Mouse (Mus musculus): ENCODE data around the gene Ccdc117.
A peak's percentile ranks its signal among the peaks of the same experiment; 100 is the strongest.
"Not testable (repeated sequence)": the region's sequence is repeated elsewhere in the genome, so short reads cannot be mapped to it uniquely, and the experiment has no call there.

Ccdc117 gene

GRCm38 (mm10) chr11:5541799-5542481 is at the start of gene Ccdc117:
Ccdc117 (minus strand) TSS chr11:5542187.
- peak; percentile 93 for DNase-seq

GRCm38 (mm10) chr11:5575046-5575445 is 33.1 kb upstream of the Ccdc117 start:
- no peak for DNase-seq

DNA sequence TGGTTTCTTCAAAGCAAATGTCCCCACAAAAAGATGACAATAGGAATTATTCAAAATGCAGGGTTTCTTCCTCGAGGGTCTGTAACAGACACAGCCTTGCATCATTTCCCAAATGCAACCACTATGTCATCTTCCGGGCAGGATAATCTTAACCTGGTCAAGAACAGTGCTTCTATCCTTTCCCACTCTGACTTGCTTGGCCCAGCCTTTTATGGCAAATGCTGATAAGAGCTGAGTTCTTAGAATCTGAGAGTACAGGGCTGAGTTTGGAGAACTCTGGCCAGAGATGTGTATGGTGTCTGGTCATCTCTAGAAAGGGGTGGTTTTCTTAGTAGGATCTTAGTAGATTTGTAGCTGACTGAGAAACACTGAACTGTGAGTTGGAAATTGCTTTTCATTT is 31.8 kb upstream of the Ccdc117 start:
- DNase-seq = no peak

DNA sequence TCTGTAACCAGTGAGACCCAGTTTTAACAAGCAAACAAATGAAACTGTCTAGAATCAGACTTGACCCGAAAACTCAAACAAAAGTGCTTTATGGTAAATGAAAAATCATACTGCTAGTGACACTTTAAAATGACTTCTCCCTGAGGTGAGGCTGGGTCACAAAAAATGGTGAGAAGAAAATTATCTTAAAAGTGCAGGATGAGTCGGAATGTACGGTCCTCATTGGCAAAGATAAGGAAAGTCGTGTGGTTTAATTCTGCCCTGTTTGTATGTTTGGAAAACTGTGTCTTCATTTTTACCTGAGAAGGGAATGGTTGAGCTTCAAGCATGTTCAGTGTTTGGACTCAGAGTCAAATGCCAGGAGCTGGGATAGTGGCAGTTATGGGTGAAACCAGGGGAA is 29.9 kb upstream of the Ccdc117 start:
- no peak for DNase-seq

DNA sequence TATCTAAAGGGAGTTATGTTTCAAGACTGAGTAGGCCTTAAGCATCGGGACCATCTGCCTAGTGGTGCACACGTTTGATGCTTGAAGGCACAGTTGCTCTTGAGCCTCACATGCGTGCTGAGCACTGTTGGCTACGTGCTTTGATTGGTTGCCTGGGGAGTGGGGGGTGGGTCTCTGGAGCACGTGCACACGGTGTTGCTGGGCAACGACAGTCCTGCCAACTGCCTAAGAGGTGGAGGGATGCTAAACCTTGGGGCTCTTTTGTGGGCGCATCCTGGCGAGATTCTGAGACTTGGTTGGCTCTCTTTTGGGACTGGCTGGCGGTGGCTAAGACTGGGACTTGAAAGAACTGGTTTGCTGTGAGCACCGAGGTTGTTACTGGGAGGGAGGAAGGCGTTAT is 27.5 kb upstream of the Ccdc117 start, which contains the start of gene Ankrd36:
Gene Ankrd36 (plus strand): TSS at position 211 of the 400 bp plus-strand sequence.
- DNase-seq = no peak

DNA sequence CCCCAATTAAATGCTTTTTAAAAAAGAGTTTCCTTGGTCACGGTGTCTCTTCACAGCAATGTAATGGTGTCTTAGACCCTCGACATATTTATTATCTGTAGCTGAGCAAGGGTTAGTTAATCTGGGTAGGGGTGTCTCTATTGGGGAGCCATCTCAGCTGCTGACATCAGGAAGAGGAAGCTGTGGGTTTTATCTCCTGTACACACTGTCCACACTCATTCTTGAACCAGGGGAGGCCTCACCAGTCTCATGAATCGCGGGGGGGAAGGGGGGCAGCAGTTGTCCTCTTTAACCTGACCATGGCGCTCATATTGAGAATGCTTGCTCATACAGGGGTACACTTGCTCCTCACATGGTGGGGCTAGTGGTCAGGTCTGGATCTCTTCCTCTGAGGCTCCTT is 26.1 kb upstream of the Ccdc117 start:
- no peak for DNase-seq

- DNase-seq = no peak
Observed at GRCm38 (mm10) chr11:5567654-5568053, 25.7 kb upstream of the Ccdc117 start.

- DNase-seq = no peak
Observed at GRCm38 (mm10) chr11:5566506-5566905, 24.5 kb upstream of the Ccdc117 start.

- no peak for DNase-seq
Observed at GRCm38 (mm10) chr11:5565596-5565995, 23.6 kb upstream of the Ccdc117 start.

DNA sequence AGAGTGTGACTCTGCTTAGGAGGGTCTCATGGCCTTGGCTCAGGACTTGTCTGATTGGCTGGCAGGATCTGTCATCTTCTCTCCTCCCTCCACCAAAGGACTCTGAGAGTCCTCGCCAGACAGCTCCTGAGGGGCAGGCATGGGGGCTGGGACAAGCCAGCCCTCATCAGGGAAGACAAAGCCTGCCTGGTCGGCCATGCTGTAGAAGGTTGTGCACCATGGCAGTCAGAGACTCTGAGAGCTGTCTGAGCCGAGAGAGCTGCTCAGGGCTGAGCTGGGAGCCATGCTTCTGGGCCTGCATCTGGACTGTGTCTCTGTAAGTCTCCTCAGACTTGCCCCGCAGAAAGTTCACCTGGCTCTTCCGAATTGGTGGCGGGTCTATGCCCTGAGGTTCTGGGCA is 21.9 kb upstream of the Ccdc117 start:
- DNase-seq = no peak

GRCm38 (mm10) chr11:5562625-5563268 is 20.8 kb upstream of the Ccdc117 start:
- no peak for DNase-seq

DNA sequence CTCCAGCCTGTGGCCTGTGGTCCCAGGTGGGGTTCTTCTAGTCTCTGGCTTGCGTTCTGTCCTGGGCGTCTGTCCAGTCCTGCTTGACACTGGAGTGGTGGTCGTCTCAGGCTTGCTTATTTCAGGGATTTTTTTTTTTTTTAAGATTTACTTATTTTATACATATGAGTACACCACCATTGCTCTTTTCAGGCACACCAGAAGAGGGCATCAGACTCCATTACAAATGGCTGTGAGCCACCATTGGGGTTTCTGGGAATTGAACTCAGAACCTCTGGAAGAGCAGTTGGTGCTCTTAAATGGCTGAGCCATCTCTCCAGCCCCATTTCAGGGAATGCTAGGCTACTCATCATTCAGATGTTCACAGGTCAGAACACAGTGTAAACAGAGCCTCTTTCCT is 18.3 kb upstream of the Ccdc117 start:
- DNase-seq = no peak

- DNase-seq = no peak
Observed at GRCm38 (mm10) chr11:5551931-5552330, 9.9 kb upstream of the Ccdc117 start.

DNA sequence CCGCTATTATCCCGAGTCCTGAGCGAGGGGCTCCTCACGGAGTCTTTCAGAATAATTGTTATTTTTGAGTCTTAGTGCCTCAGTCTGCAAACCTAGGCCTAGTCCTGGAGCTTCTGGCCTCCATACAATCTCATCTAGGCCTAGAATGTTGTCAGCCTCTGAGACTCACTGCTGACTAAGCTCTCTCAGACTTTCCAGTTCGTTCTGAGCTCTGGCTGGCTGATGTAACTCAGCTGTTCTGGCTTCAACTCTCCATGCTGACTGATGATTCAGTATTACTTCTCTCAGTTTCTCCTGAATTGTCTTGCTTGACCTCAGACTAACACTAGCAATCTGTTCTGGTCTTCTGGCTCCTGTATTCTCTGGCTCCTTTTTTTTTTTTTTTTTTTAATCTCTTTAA is 9.4 kb upstream of the Ccdc117 start:
- no peak for DNase-seq

DNA sequence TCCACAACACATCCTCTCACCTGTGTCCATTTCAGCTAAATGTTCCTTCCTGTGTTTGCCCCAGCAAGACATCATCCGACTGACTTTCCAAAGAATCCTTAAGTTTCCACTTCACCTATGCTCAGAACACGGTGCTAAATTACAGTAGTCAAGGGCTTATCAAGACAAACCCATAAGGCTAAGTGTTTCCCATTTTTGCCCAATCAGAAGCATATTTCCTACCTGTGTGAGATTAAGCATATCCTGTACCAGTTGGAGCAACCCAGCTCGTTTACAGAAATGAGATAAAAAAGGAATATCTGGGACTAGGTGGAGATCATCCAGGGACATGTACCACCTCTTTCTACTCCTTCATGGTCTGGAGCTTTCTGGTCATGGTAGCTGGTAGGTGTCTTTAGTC is 4.7 kb upstream of the Ccdc117 start:
- no peak for DNase-seq

GRCm38 (mm10) chr11:5545457-5545856 is 3.5 kb upstream of the Ccdc117 start:
- no peak for DNase-seq

DNA sequence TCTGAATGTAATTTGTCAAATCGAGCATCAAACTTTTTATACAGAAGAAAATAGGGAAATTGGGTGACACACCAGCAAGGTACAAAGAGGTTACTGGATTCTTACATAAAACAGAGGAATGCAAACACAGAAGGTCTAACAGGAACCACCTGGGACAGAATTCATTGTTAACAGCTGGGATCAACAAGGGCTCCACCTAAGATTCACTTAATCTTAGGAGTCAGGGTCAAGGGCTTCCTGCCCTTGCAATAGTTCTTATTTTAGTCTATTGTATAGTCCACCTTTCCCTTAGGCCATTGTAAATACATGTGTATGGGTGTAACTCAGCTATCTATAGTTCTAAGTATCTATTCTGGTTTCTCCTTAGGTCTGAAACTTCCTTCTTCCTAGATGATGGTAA is 2.7 kb upstream of the Ccdc117 start:
- DNase-seq = not testable (repeated sequence)

DNA sequence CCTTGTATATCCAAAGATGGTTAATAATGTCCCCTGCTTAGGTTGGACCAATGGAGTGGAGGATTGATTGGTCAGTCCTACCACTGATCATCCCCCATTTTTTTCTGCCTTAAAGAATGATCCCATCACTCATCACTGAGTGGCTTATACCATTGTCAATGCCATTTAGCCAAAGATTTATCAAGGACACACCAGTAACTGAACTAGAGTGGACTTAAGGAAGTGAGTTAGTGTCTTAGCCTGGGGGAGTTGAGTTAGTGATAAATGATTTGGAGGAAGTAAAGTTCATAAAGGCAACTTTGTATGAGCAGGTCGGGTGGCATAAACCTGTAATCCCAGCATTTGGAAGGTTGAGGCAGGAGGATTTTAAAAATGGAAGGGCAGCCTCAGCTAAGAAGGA is 1.3 kb upstream of the Ccdc117 start:
- no peak for DNase-seq

- no peak for DNase-seq
Observed at GRCm38 (mm10) chr11:5542482-5543185, 647 bp upstream of the Ccdc117 start.

DNA sequence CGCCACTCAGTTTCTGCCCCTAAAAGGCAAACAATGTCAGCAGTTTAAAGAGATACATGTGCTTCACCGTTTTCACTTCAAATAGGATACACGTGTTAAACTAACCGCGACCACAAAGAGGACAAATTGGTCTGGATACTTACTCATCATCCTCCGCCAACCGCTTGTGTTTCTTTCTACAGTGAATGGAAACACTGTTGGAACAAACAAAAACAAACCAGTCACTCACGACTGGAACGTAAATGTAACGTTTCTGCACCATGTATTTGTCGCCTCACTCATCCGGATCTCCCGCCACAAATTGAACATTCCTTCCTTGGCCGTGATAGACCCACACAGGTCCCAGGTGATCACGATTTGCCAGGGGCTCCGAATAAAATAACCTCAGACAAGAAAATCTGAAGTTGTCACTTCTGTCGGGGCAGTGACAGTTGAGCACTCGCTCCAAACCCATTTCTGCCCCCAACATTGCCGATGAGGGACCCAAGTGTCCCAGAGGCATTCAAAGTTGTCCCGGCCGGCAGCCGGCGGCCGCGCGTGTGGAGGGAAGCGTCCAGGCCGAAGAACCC is 673 bp downstream of the Ccdc117 start:
- DNase-seq = no peak

- DNase-seq = no peak
Observed at GRCm38 (mm10) chr11:5540331-5540730, 1.7 kb downstream of the Ccdc117 start.

DNA sequence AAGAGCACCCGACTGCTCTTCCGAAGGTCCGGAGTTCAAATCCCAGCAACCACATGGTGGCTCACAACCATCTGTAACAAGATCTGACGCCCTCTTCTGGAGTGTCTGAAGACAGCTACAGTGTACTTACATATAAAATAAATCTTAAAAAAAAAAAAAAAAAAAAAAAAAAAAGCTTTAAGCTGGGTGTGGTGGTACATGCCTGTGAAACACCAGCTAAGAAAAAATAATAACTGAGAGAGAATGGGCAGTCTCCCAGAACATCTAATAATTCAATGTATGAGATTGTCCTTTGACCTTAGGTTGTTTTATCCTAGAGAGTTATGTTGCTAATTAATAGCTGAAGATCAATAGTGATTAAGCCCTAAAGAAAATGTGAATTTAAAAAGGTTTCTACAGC is 4.5 kb downstream of the Ccdc117 start:
- DNase-seq = not testable (repeated sequence)

DNA sequence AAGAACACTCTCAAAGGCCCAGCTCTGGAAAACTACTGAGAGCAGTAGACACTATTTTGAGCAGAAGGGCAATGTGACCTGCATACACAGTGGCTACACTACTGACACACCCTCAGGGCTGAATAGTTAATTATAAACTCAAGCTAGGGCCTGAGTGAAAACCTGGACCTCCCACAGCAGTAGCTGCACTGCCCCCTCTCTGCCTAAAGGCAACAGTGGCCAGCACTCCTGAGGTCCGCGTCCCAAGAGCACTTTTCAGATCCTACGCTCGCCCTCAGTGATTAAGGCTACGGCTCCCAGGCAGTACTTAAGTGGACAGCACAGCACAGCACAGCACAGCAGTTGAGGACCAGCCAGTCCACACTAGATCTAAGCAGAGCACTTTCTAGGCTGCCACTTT is 8.9 kb downstream of the Ccdc117 start:
- DNase-seq = peak; percentile 71

GRCm38 (mm10) chr11:5530717-5531116 is 11.3 kb downstream of the Ccdc117 start:
- no peak for DNase-seq
